Mouse (Mus musculus) embryonic stem cell, embryonic (primary cell): ENCODE measurements around the gene Poldip2.

Experiments
- CTCF ChIA-PET, 4 experiments: fragments of 300-600 bp in 2 of 4; fragments of 350-600 bp in 2 of 4; sonication (Branson Sonifier 250); formaldehyde crosslinking; loops; one replicate each; lab custom pipeline; 2022; ENCODE audit warnings: inconsistent platforms in 2 of 4; lab: Charles Lee
- POLR2A ChIA-PET, 4 experiments: fragments of 300-600 bp in 2 of 4; fragments of 350-600 bp in 2 of 4; sonication (Branson Sonifier 250); formaldehyde crosslinking; loops; one replicate each; lab custom pipeline; 2022; ENCODE audit warnings: antibody characterized with exemption in 4 of 4, inconsistent platforms in 1 of 4; lab: Charles Lee

The Poldip2 gene

GRCm38 (mm10) chr11:78545181-78545580 is 33.2 kb downstream of the Poldip2 start:
- CTCF ChIA-PET, result interaction anchor here in 3 of 4 experiments (0.5 to 2.5 kb wide), 14 partner anchors 9 to 567 kb away, joined by 3 to 10 read pairs (median 3); partner anchors contain the start of genes Ift20 (in 1 of the 3) and Tnfaip1 (in 1 of the 3)
- POLR2A ChIA-PET, result interaction anchor here (0.9 to 13.7 kb wide), 19 partner anchors 7 to 380 kb away, joined by 3 to 205 read pairs (median 6); partner anchors contain the start of genes Ift20 (in 4 of the 4), Tnfaip1 (in 4 of the 4), Poldip2 (in 2 of the 4) and Tmem199 (in 2 of the 4)

GRCm38 (mm10) chr11:78547718-78548460 is 35.9 kb downstream of the Poldip2 start:
- POLR2A ChIA-PET, result interaction anchor here in 3 of 4 experiments (0.6 to 13.7 kb wide), 14 partner anchors 8 to 74 kb away, joined by 3 to 205 read pairs (median 6); partner anchors contain the start of genes Ift20 (in 3 of the 3), Tnfaip1 (in 3 of the 3), Poldip2 (in 2 of the 3) and Tmem199 (in 2 of the 3)
- CTCF ChIA-PET, result interaction anchor here in 1 of 4 experiments (0.6 kb wide), 1 partner anchor 665 kb away, joined by 3 read pairs; no protein-coding TSS in a partner anchor

DNA sequence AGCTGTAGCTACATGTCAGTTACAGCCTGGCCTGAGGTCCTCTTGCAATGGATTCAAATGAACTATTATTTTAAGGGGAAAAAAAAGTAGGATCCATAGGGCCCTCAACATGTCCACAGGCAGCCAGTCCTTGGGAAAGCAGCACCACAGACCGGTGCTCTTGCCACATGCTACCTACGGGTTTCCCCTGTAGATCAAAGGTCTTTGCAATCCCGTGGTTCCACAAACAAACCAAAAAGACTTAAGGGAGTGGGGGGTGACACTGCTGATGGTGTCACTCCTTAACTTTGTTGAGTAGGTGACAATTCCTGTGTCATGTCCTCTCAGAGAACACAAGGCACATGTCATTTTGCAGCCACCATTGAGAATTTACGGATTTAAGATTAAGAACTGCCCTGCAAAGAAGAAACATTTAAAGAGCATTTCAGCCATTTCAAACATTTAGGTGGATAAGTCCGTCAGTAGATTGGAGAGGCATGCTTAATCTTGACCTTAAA is 37.5 kb downstream of the Poldip2 start:
- ChIA-PET POLR2A (interaction anchor here in 3 of 4 experiments (0.7 to 13.7 kb wide), 15 partner anchors 8 to 177 kb away, joined by 3 to 205 read pairs (median 7); partner anchors contain the start of genes Ift20 (in 3 of the 3), Tnfaip1 (in 3 of the 3), Poldip2 (in 2 of the 3) and Tmem199 (in 2 of the 3)), CTCF (interaction anchor here in 2 of 4 experiments (1.0 to 1.2 kb wide), 2 partner anchors 11 to 96 kb away, joined by 3 read pairs; no protein-coding TSS in a partner anchor)

DNA sequence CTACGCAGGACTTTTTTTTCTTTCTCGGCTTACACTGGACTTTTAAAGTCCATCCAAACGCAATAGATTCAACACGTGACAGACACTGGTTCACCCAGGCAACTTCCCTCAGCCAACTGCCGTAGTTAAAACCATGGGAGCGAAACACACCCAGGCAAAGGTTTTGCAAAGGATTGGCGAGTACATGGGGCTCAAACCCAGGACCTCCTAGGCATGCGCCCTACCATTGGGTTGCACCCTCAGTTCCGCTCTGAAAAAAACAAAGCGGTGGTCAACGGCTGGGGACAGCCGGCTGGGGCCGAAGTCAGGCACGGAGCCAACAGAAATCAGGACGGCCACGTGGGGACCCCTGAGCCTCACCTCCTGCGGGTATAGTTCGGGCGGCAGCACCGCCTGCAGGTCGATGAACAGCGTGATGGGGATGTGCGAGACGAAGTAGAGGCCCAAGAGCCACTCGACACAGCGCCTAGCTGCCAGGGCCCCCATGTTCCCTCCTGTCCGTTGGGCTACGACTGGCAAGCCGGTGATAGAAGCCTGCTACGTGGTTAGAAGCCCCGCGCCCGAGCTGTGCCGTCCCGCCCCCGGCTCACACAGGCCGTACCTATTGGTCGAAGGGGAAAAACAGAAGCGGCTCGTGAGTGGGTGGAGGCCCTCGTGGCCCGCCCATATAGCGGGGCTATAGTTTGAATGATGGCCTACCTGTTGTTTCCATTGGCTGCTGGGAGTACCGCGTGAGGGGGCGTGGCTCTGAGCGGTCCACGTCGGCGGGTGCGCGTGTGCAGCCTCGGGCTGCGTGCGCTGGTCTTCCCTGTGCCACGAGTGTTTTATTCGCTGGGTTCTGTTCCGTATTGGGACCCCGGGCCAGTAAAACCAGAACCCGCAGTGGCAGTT is 38.4 kb downstream of the Poldip2 start, which contains the start of gene Tmem97:
Gene Tmem97, minus strand, starts transcription at position 610 of the 891 bp plus-strand sequence.
- CTCF ChIA-PET, result interaction anchor here in 2 of 4 experiments (0.5 to 1.4 kb wide), 5 partner anchors 10 to 300 kb away, joined by 3 read pairs; no protein-coding TSS in a partner anchor
- POLR2A ChIA-PET, result interaction anchor here in 3 of 4 experiments (0.6 to 13.7 kb wide), 26 partner anchors 7 to 289 kb away, joined by 3 to 205 read pairs (median 4); partner anchors contain the start of genes Ift20 (in 3 of the 3), Poldip2 (in 3 of the 3), Tmem199 (in 3 of the 3) and Tnfaip1 (in 3 of the 3)

DNA sequence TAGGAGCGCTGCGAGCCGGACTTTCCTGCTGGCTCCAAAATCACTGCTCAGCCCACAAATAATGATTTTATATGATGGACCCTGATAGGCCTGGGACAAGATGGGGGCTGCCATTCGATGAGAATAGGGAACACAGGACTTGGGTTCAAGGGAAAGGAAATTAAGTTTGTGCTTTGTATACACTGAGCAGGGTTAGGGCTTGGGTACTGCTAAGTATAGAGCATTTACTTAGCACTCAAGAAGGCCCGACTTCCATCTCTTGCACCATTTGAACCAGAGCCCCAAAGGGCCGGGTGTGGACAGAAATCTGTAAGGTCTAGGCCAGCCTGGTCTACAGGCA is 39.0 kb downstream of the Poldip2 start:
- POLR2A ChIA-PET, result interaction anchor here in 3 of 4 experiments (0.5 to 13.7 kb wide), 27 partner anchors 8 to 464 kb away, joined by 3 to 205 read pairs (median 5); partner anchors contain the start of genes Ift20 (in 3 of the 3), Poldip2 (in 3 of the 3), Tmem199 (in 3 of the 3) and Tnfaip1 (in 3 of the 3)

DNA sequence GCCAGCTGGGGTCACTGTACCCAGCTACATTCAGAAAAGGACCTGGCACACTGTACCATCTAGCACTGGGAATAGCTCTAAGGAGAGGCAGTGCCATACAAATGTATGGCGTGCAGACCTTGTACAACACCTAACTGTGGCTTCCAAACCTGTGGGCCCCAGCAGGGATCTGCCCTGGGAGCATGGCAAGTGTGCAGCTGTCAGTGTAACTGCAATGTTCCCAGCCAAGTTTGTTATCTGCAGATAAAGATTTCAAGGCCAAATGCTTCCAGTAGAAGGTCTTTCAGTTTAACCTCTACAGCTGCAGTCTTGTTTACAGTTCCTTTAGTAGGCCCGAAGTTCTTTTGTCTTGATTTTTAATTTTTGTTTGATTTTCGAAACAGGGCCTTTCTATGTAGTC is 43.6 kb downstream of the Poldip2 start:
- POLR2A ChIA-PET, result interaction anchor here in 2 of 4 experiments (1.5 to 13.7 kb wide), 4 partner anchors 11 to 19 kb away, joined by 3 to 205 read pairs (median 6); partner anchors contain the start of genes Ift20 (in 2 of the 2) and Tnfaip1 (in 2 of the 2)
- CTCF ChIA-PET, result interaction anchor here in 1 of 4 experiments (1.2 kb wide), 1 partner anchor 11 kb away, joined by 3 read pairs; no protein-coding TSS in a partner anchor

More for the DNA sequence above, 39.0 kb downstream of the Poldip2 start:
- CTCF ChIA-PET, result interaction anchor here in 1 of 4 experiments (1.4 kb wide), 1 partner anchor 23 kb away, joined by 3 read pairs; no protein-coding TSS in a partner anchor

GRCm38 (mm10) chr11:78556070-78556469 is 44.1 kb downstream of the Poldip2 start:
- CTCF ChIA-PET, result no interaction called here
- POLR2A ChIA-PET, result interaction anchor here in 2 of 4 experiments (1.1 to 13.7 kb wide), 5 partner anchors 11 to 29 kb away, joined by 3 to 205 read pairs (median 4); partner anchors contain the start of genes Ift20 (in 2 of the 2) and Tnfaip1 (in 2 of the 2)

DNA sequence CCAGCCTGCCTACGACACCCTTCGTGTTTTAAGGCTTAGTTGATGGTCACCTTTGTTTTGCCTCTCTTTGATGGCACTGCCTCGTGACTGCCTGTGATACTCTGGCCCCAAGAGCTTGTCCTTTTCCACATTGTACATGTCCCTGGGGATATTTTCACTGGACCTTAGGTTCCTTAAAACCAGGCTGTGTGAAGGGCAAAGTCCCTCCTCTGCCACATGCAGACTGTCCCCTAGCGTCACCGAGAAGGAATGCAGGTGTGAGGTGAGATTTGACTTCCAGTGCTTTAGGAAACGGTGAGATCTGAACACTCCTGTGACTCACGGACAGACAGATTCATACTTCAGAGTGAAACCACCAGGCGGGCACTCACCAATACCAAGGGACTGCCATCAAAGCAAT is 45.2 kb downstream of the Poldip2 start:
- POLR2A ChIA-PET, result interaction anchor here in 2 of 4 experiments (0.8 to 13.7 kb wide), 11 partner anchors 8 to 270 kb away, joined by 3 to 205 read pairs (median 3); partner anchors contain the start of genes Ift20 (in 1 of the 2) and Tnfaip1 (in 1 of the 2)
- CTCF ChIA-PET, result interaction anchor here in 3 of 4 experiments (0.6 to 0.9 kb wide), 5 partner anchors 9 to 399 kb away, joined by 3 read pairs; no protein-coding TSS in a partner anchor

GRCm38 (mm10) chr11:78560447-78560846 is 48.5 kb downstream of the Poldip2 start:
- ChIA-PET CTCF (interaction anchor here (0.6 to 1.9 kb wide), 22 partner anchors 10 to 1431 kb away, joined by 3 to 11 read pairs (median 3); partner anchors contain the start of genes Sarm1 (in 1 of the 4) and Tmem97 (in 1 of the 4)), POLR2A (interaction anchor here (0.5 to 2.1 kb wide), 10 partner anchors 9 to 1172 kb away, joined by 3 to 12 read pairs (median 5); partner anchors contain the start of gene Tmem97 (in 2 of the 4))

- POLR2A ChIA-PET, result interaction anchor here in 2 of 4 experiments (0.9 to 1.4 kb wide), 2 partner anchors 15 to 17 kb away, joined by 4 read pairs; no protein-coding TSS in a partner anchor
- CTCF ChIA-PET, result interaction anchor here in 1 of 4 experiments (0.7 kb wide), 1 partner anchor 9 kb away, joined by 3 read pairs; no protein-coding TSS in a partner anchor
These were observed 54.8 kb downstream of the Poldip2 start for GRCm38 (mm10) chr11:78566775-78567174.

DNA sequence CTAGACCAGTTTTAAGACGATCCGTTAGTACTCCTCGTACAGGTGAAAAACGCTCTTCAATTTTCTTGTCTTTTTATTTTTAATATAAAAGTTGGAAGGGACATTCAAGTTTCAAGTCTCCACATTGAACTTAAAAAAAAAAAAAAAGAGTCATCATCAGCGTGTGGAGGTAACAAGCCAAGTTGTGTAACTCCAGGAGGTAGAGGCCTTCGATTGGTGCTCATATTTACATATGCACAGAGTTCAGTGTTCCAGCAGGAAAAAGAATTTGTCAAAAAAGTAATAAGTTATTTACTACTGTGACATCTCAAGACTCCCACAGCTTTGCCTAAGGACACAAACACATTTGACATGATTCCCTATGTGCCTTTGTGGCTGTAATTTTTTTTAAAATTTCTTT is 55.6 kb downstream of the Poldip2 start:
- CTCF ChIA-PET, result interaction anchor here in 1 of 4 experiments (0.7 kb wide), 1 partner anchor 497 kb away, joined by 5 read pairs; no protein-coding TSS in a partner anchor
- POLR2A ChIA-PET, result interaction anchor here in 2 of 4 experiments (0.6 to 1.3 kb wide), 4 partner anchors 10 to 181 kb away, joined by 3 to 6 read pairs (median 4); no protein-coding TSS in a partner anchor

DNA sequence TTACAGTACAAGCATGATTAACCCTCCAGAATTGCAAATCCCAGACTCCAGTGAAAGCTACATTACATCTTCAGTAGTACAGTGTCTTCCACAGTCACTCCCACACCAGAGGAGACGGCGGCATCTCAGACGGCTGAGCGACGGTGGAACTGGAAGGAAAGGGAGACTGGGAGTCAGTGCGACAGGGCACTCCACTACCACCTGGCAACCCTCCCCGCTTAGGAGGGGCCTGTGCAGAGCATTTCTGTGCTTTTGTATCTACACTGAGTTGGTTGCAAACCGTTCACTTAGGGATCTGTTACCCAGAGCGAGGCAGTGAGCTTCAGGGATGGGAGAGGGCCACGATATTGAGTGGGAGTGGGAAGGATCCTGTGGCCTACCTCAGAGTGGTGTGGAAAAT is 56.8 kb downstream of the Poldip2 start:
- POLR2A ChIA-PET, result interaction anchor here in 1 of 4 experiments (0.8 to 1.4 kb wide), 3 partner anchors 12 to 43 kb away, joined by 3 to 5 read pairs (median 3); no protein-coding TSS in a partner anchor

DNA sequence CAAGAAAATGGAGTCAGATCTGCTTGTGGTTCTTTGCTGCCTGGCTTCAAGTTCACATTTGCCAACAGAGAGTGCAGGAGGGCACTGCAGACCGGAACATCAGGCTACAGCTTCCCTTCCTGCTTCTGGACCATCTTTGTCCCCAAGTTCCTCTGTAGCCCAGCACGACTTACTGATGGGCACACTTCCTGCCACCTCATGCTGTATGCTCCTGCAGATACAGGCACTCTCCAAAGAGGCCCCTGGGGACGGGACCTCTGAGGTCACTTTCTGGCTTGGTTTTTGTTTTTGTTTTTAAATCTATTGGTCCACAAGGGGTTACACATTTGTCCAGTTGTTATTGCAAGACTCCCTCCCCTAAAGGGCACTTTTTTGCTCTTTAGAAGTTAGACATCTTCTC is 57.8 kb downstream of the Poldip2 start:
- CTCF ChIA-PET, result no interaction called here
- POLR2A ChIA-PET, result no interaction called here

More for the DNA sequence above, 56.8 kb downstream of the Poldip2 start:
- CTCF ChIA-PET, result interaction anchor here in 1 of 4 experiments (0.6 kb wide), 1 partner anchor 859 kb away, joined by 4 read pairs; no protein-coding TSS in a partner anchor

- POLR2A ChIA-PET, result no interaction called here
- CTCF ChIA-PET, result interaction anchor here in 1 of 4 experiments (1.4 kb wide), 1 partner anchor 251 kb away, joined by 3 read pairs; no protein-coding TSS in a partner anchor
These were observed 59.4 kb downstream of the Poldip2 start for GRCm38 (mm10) chr11:78571441-78571840.

- ChIA-PET POLR2A (no interaction called here), CTCF (no interaction called here)
These were observed 59.9 kb downstream of the Poldip2 start for GRCm38 (mm10) chr11:78571854-78572253.
